In the genomic region with DNA sequence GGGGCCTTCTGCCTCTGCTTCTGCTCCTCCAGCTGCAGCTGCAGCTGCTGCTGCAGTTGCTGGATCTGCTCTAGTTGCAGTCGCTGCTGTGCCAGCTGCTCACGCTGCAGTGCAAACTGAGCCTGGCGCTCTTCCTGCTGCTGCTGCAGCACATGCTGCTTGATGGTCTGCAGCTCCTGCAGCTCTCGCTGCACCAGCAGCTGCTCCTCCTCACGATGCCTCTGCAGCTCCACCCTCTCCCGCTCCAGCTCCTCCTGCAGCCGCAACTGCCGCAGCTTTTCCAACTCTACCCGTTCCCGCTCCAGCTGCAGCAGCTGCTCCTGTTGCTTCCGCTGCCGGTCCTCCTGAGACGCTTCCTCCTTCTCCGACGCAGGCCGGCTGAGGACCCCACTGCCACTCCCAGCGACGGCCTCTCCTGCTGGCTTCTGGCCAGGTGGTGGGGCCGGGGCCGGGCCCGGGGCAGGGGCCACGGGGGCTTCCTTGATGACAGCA, we compare ENCODE assay signal across 8 mouse cellular contexts. TPM values are rescaled to one million over a fixed set of nuclear protein-coding genes. Genes with fewer than 3 reads are reported as not detected.
DNase-seq lines count a peak whose midpoint lies in the region; ATAC-seq lines count a peak whose summit lies in the region.

No protein-coding gene starts in this region.

- H3K4me1 ChIP-seq in liver, embryonic 13.5 days (replicated peaks), result peaks cover 39% of the 10 kb centered on the region

- peak overlapping the region; percentile 47 for H3K9ac ChIP-seq in liver, embryonic 13.5 days

- no peaks in the 10 kb centered on the region for H3K36me3 ChIP-seq in liver, embryonic 13.5 days
- no peaks in the 10 kb centered on the region for H3K36me3 ChIP-seq in splenic B cell, adult 2 months (ENCODE audit: control insufficient read depth, insufficient read depth, low read length, poor library complexity, severe bottlenecking)

- WGBS in liver, embryonic 13.5 days (ENCODE audit: insufficient replicate concordance), result 10% methylated on average over 22 of the region's 22 CpGs

- H3K4me2 ChIP-seq in liver, embryonic 13.5 days, result peak overlapping the region; percentile 55

- H3K9me3 ChIP-seq in liver, embryonic 13.5 days (replicated peaks), result no peaks in the 10 kb centered on the region

- H3K27me3 ChIP-seq in liver, embryonic 13.5 days, result peaks cover 63% of the 10 kb centered on the region
- H3K27me3 ChIP-seq in splenic B cell, adult 2 months (ENCODE audit: control insufficient read depth, insufficient read depth, low read length, poor library complexity, severe bottlenecking), result no peaks in the 10 kb centered on the region

- peak overlapping the region; percentile 32 for H3K4me3 ChIP-seq in liver, embryonic 13.5 days (replicated peaks)

- peak; percentile 58 for DNase-seq in cerebellum, adult 11-12 months
- DNase-seq in cerebellum, adult 9-10 months, result no peak
- peak; percentile 59 for DNase-seq in thymus, postnatal 0 days (ENCODE audit: low spot score)
- DNase-seq in thymus, adult 18-20 months, result no peak
- no peak for DNase-seq in liver, embryonic 13.5 days
- DNase-seq in splenic B cell, adult 2 months (ENCODE audit: low read depth, low spot score), result peak; percentile 29
- no peak for DNase-seq in left cerebral cortex, adult 11 months (ENCODE audit: low spot score)
- DNase-seq in adrenal gland, adult 8-10 months, result no peak

- H3K27ac ChIP-seq in liver, embryonic 13.5 days, result no peak overlapping the region

- ATAC-seq in liver, embryonic 13.5 days (ENCODE audit: low read depth), result no peak

RNA-seq across cellular contexts. Expression of a gene that starts 16.7 kb away (rescaled TPM):
- 48.0 and 51.4 TPM in 2 replicates for polyA plus RNA-seq in thymus, postnatal 0 days (2015; fragmentation: Nextera tagmentation; extraction: Ambion mirVana)
- 176 and 195 TPM in 2 replicates for polyA plus RNA-seq in liver, embryonic 13.5 days (2015; fragmentation: Nextera tagmentation; extraction: Ambion mirVana)
- 100 to 1,000 TPM; 104 to 125 (median 109) TPM for total RNA-seq in adrenal gland, adult 8-10 months (2022)

RNA-seq across cellular contexts. Expression of a gene that starts 28.0 kb away (rescaled TPM):
- 27.9 and 37.9 TPM in 2 replicates for polyA plus RNA-seq in thymus, postnatal 0 days (2015; fragmentation: Nextera tagmentation; extraction: Ambion mirVana)
- 80.8 and 88.0 TPM in 2 replicates for polyA plus RNA-seq in liver, embryonic 13.5 days (2015; fragmentation: Nextera tagmentation; extraction: Ambion mirVana)
- 100 to 1,000 TPM in 1 of 4 experiments, 10 to 100 TPM in 3; 68.2 to 108 (median 86.5) TPM for total RNA-seq in adrenal gland, adult 8-10 months (2022)

RNA-seq across cellular contexts. Expression of a gene that starts 30.9 kb away (rescaled TPM):
- 1.5 and 3.1 TPM in 2 replicates for polyA plus RNA-seq in thymus, postnatal 0 days (2015; fragmentation: Nextera tagmentation; extraction: Ambion mirVana)
- 15.5 and 18.6 TPM in 2 replicates for polyA plus RNA-seq in liver, embryonic 13.5 days (2015; fragmentation: Nextera tagmentation; extraction: Ambion mirVana)
- total RNA-seq in adrenal gland, adult 8-10 months (2022), result under 1 TPM in 1 of 4 experiments, not detected in 3; 0.10 TPM

RNA-seq across cellular contexts. Expression of a gene that starts 58.2 kb away (rescaled TPM):
- polyA plus RNA-seq in thymus, postnatal 0 days (2015; fragmentation: Nextera tagmentation; extraction: Ambion mirVana), result 1.7 and 2.0 TPM in 2 replicates
- 1.2 and 1.4 TPM in 2 replicates for polyA plus RNA-seq in liver, embryonic 13.5 days (2015; fragmentation: Nextera tagmentation; extraction: Ambion mirVana)
- total RNA-seq in adrenal gland, adult 8-10 months (2022), result 1 to 10 TPM; 2.4 to 6.6 (median 4.1) TPM

Comparison
In these comparisons a context has a peak if more than half of its experiments do, and no peak if none do; other contexts are left out.
1. DNase-seq: peak in cerebellum, adult 11-12 months (single experiment), thymus, postnatal 0 days (single experiment) and splenic B cell, adult 2 months (single experiment); none in cerebellum, adult 9-10 months (single experiment), thymus, adult 18-20 months (0 of 2), liver, embryonic 13.5 days (single experiment), left cerebral cortex, adult 11 months (single experiment) and adrenal gland, adult 8-10 months (single experiment).